Mouse (Mus musculus) neural tube, postnatal 0 days (tissue): Measurements from ENCODE around the gene Camkv. TPM values are rescaled to one million over a fixed set of nuclear protein-coding genes. Genes with fewer than 3 reads are reported as not detected.

Experiments used
- polyA plus RNA-seq: library from polyadenylated mRNA; unstranded; fragments of >200 nt; fragmentation: Nextera tagmentation; extraction: Ambion mirVana; gene quantifications from 2 replicates; pipeline ENCODE4 v1.2.1, GENCODE M21; 2015

Camkv gene
- 83.3 and 101 TPM in 2 replicates for polyA plus RNA-seq

DNA sequence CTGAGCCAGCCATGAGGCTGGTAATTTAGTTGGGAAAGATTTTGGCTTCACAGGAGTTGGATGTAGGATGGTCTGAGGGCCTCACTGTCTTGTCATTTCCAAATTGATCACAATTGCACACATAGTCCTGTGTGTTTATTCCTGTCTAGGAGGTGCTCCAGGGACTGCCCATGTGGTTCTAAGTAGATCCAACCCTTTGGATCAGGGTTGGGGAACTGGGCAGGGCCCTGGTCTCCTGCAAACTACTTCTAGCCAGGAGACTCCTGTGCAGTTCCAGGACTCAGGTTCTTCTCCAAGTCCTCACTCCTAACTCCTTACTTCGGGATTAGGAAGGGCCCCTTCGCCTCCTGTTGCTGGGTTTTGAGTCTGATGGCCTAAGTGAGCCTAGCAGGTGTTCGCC is at the start of gene Camkv:
TSS of gene Camkv (plus strand) at position 301 of the 400 bp plus-strand sequence.

GRCm38 (mm10) chr9:107887804-107888266 is 47.6 kb upstream of the Camkv start, which contains the start of gene Mon1a:
Gene Mon1a (plus strand): TSS chr9:107888151.

DNA sequence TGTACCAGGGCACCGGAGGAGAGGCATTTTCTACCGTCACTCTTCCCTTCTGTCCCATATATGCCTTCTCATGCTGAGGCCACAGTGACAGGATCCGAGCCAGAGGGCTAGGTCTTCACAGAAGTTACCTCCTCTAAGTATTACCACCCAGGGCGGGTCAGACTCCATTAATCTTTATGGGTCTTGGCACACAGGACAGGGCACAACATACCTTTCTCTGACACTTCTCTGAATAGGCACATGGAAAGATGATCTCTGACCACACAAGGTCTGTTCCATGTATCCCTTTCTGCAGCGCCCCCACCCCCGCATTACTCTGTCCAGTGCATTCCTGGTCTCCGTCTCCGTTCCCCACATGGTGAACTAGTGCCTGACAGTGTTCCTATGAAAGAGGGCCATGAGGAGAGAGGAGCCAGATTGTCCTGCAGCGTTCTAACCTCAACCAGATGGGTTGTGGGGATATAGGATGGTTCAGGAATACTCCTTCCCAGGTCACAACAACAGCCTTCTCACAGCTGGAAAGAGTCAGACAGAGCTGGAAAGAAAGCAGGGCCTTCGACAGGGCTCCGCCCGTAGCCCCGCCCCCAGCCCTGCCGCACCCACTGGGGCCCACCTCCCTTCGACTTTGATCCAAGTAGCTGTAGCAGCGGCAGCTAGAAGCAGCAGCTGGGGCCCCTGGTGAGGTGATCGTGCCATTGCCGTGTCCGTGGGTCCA is 29.1 kb upstream of the Camkv start, which contains the start of gene Mst1r:
TSS of gene Mst1r (plus strand) at position 622 of the 715 bp plus-strand sequence.

GRCm38 (mm10) chr9:107928169-107928568 is 7.3 kb upstream of the Camkv start, which contains the start of gene Actl11:
Gene Actl11 (plus strand): TSS chr9:107928469.

DNA sequence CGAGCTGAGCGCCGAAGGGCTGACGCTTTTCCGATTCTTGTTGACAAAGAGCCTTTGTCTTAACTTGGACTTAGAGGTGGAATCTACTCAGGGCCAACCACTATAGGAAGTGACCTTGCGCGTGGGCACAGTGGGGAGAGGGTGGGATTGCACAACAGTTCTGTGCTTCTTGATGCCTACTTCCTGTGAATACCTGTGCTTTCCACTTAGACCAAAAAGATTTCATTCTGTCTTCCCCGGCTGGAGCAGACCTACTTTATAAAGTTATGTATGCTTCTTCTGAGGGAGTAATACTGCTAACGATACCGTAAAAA is 14.4 kb downstream of the Camkv start, which contains the start of gene Traip:
TSS of gene Traip (plus strand) at position 215 of the 314 bp plus-strand sequence.

DNA sequence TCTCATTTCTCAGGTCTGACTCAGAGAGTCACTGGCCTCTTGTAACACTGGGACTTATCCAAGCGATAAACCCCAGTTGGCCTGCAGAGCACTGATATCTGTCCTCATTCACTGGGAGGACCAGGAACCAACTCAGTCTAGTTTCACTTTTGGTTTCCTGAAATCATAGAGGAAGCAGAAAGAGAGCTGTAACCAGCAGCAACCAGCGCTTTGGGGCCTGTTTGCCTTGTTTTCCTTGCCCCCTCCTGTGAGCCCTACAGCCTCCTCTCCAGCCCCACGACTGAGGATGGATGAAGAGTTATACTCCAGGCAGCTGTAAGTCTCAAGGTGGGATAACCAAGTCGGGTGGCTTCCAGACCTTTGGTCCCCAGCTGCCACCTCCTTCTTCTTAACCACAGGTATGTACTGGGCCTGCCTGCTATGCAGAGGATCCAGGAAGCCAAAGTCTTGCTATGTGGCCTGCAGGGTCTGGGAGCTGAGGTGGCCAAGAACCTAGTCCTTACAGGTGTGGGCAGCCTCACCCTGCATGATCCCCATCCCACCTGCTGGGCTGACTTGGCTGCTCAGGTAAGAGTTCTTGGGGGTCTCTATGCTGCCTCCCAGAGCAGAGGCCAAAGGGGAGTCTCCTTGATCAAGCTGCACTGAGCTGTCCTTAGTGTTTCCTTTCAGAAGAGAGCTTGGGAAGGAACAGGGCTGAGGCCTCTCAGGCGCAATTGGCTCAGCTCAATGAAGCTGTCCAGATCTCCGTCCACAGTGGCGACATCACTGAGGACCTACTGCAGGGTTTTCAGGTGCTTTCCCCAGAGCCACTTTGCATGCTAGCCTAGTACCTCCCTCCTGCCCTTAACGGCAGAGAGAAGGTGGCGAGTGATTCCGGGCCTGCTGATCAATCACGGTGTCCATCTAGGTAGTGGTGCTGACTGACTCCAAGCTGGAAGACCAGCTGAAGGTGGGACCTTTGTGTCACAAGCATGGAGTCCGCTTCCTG is 40.2 kb downstream of the Camkv start, which contains the start of gene Uba7:
TSS of gene Uba7 (plus strand) at position 107 of the 988 bp plus-strand sequence.

GRCm38 (mm10) chr9:107982681-107983346 is 47.3 kb downstream of the Camkv start, which contains the start of gene Gm20661:
Gene Gm20661 (plus strand): TSS chr9:107983058.

GRCm38 (mm10) chr9:107985131-107986119 is 50.0 kb downstream of the Camkv start, which contains the start of gene Inka1:
Gene Inka1 (minus strand): TSS chr9:107985879.

GRCm38 (mm10) chr9:107992197-107992596 is 56.7 kb downstream of the Camkv start, which contains the start of gene Cdhr4:
Gene Cdhr4 (plus strand): TSS chr9:107992497.

DNA sequence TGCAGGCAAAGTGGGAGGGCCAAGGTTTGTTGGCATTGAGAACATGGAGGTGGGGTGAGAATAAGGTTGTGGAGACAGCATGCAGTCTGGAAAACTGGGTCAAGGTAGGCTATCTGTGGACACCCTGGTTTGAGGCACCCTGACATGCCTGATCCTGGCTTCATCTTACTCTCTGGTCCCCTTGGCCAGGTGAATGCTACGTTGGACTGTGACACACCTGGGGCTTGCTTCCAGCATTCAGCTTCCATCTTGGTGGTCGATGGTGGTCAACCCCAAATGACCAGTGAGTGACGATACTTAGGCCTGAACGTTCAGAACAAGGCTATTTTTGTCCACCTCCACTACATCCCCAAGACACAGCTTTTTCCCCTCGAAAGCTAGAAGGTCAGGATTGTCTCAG is 60.6 kb downstream of the Camkv start, which contains the start of gene Gm20662:
TSS of gene Gm20662 (plus strand) at position 301 of the 400 bp plus-strand sequence.

Other genes starting within 250 kb of the Camkv start
- 8.0 and 9.4 TPM in 2 replicates for gene Sema3f, start 225.2 kb upstream of the Camkv start, polyA plus RNA-seq
- 136 and 143 TPM in 2 replicates for gene Rbm5, start 164.7 kb upstream of the Camkv start, polyA plus RNA-seq
- 50.8 and 55.7 TPM in 2 replicates for gene Rbm6, start 62.4 kb upstream of the Camkv start, polyA plus RNA-seq
- gene Mon1a, start 47.5 kb upstream of the Camkv start, polyA plus RNA-seq = 13.8 and 15.2 TPM in 2 replicates
- gene Mst1r, start 28.8 kb upstream of the Camkv start, polyA plus RNA-seq = 1.4 and 1.6 TPM in 2 replicates
- gene Actl11, start 7.2 kb upstream of the Camkv start, polyA plus RNA-seq = not detected in 2 replicates
- gene Traip, start 14.5 kb downstream of the Camkv start, polyA plus RNA-seq = 5.1 and 7.6 TPM in 2 replicates
- 8.6 and 10.5 TPM in 2 replicates for gene Uba7, start 39.8 kb downstream of the Camkv start, polyA plus RNA-seq
- 0.36 and 0.93 TPM in 2 replicates for gene Gm20661, start 47.4 kb downstream of the Camkv start, polyA plus RNA-seq
- gene Inka1, start 50.2 kb downstream of the Camkv start, polyA plus RNA-seq = 19.8 and 20.4 TPM in 2 replicates
- gene Cdhr4, start 56.8 kb downstream of the Camkv start, polyA plus RNA-seq = 1.2 and 2.5 TPM in 2 replicates
- gene Gm20662, start 60.7 kb downstream of the Camkv start, polyA plus RNA-seq = 0.74 and 0.92 TPM in 2 replicates
- gene Ip6k1, start 66.8 kb downstream of the Camkv start, polyA plus RNA-seq = 76.1 and 83.1 TPM in 2 replicates
- gene Gmppb, start 113.6 kb downstream of the Camkv start, polyA plus RNA-seq = 21.2 and 23.7 TPM in 2 replicates
- gene Amigo3, start 117.5 kb downstream of the Camkv start, polyA plus RNA-seq = 1.9 and 2.3 TPM in 2 replicates
- gene Mst1, start 144.8 kb downstream of the Camkv start, polyA plus RNA-seq = 0.25 TPM in 1 of 2 replicates, not detected in the other
- 32.1 and 42.2 TPM in 2 replicates for gene Rnf123, start 147.7 kb downstream of the Camkv start, polyA plus RNA-seq
- 43.7 and 50.4 TPM in 2 replicates for gene Apeh, start 158.9 kb downstream of the Camkv start, polyA plus RNA-seq